Mouse (Mus musculus): ENCODE data around the gene Ubl3. TPM values are rescaled to one million over a fixed set of nuclear protein-coding genes. Genes with fewer than 3 reads are reported as not detected.
A peak's percentile ranks its signal among the peaks of the same experiment; 100 is the strongest.

Gene Ubl3
- polyA plus RNA-seq, 1 experiment from 2014 or later, result 104 TPM

DNA sequence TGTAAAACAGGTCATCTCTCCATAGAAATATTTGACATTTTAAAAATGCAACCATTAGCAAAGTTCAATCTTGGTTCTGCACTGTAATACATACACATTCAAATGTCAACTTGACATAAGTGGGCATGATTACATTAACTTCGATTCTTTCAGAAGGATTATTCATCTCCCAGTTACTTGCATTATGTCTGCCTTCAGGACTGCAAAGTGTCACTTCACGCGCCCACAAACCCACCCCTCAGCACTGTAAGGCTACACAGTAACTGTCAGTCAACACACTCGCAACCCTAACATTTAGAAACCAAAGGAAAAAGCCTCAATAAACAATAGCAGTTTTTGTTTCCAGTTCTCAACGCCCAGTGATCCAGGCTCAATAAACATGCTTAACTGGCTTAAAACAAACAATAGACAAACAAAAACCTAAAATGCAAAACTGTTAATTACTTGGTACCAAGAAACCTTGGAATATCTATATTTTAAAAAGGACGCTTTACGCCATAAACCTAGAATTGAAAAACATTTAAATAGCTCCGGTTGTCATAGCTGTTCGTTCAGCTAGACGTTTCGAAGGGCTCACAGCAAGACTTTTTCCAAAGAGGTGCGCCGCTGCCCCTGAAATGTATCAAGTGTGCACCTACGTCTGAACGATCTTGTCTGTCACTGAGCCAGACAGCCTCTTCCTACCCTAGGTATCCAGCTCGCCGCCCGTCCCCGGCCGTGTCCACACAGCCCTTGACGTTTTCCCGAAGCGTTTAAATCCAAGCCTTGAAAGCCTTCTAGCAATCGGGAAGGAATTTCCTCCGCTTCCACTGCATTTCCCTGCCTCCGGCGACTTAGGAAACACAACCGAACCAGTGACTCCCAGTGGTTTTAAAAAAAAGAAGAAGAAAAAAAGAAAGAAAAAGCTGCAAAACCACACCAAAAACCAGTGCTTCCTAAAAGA lies 1.5 kb downstream of the Ubl3 start:
- Histone ChIP-seq H3K4me3 (replicated peaks; ENCODE audit: low read depth, low read length) (peak overlapping the region; percentile 78), H3K36me3 (ENCODE audit: insufficient read depth, low read length) (no peaks in the 10 kb centered on the region), H3K27me3 (ENCODE audit: insufficient read depth, low read length) (no peaks in the 10 kb centered on the region), H3K9ac (ENCODE audit: low read depth, low read length) (peak overlapping the region; percentile 81), H3K27ac (peak overlapping the region; percentile 97), H3K4me2 (ENCODE audit: low read length) (peak overlapping the region; percentile 77), H3K9me3 (replicated peaks; ENCODE audit: low read length) (no peaks in the 10 kb centered on the region), H3K4me1 (replicated peaks; ENCODE audit: insufficient read depth, low read length) (peaks cover 27% of the 10 kb centered on the region)
- no peak for TF ChIP-seq CTCF (IDR thresholded peaks at IDR 0.05; ENCODE audit: low read depth)
- ATAC-seq (replicated peaks; ENCODE audit: low FRiP score, low read depth) (no peak), DNase-seq (ENCODE audit: low spot score) (peak; percentile 63)
- WGBS, result under 1% methylated on average over 28 of the region's 28 CpGs

DNA sequence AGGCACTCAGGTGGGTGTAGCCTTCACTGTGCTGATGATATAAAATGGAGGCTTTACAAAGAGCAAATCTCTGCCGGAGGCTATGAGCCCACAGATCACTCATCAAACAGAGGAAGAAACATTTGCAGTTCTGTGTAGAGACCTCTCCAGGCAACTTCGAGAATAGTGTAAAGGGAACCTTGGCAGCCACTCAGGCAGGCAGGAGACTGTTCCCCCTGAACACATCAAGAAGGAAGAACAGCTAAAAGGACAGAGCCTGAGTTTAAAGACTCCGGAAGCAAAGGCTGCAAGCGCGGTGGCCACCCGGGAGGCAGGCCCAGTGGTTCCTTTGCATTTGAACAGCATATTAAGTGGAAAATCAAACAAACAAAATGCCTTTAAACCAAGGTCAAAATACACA lies 2.2 kb downstream of the Ubl3 start:
- Histone ChIP-seq H3K4me3 (replicated peaks; ENCODE audit: low read depth, low read length) (peak overlapping the region; percentile 78), H3K4me1 (replicated peaks; ENCODE audit: insufficient read depth, low read length) (peaks cover 27% of the 10 kb centered on the region), H3K27ac (no peak overlapping the region), H3K9ac (ENCODE audit: low read depth, low read length) (peak overlapping the region; percentile 52; the same call in 1 of the 2 replicates), H3K36me3 (ENCODE audit: insufficient read depth, low read length) (no peaks in the 10 kb centered on the region), H3K9me3 (replicated peaks; ENCODE audit: low read length) (no peaks in the 10 kb centered on the region), H3K27me3 (ENCODE audit: insufficient read depth, low read length) (no peaks in the 10 kb centered on the region), H3K4me2 (ENCODE audit: low read length) (peak overlapping the region; percentile 77)
- DNase-seq (ENCODE audit: low spot score) (peak; percentile 56), ATAC-seq (replicated peaks; ENCODE audit: low FRiP score, low read depth) (no peak)
- 5% methylated on average over 6 of the region's 6 CpGs for WGBS
- no peak for TF ChIP-seq CTCF (IDR thresholded peaks at IDR 0.05; ENCODE audit: low read depth)

DNA sequence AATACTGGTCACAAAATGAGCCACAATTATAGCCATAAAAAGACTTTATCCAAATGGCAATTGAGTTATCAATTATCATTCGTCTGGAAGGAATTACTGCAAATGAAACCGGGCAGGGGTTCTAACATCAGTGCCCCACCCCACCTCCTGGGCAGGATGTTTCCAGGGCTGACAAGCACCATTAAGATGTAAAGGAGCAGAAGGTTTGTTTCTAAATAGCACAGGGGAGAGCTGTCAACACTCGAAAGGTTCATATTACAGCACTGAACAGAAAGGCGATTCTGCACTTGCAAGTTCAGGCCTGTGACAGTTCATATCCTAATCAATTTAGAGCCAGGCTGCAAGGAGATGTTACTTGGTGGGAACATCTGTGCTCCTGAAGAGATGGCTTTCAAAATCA lies 3.3 kb downstream of the Ubl3 start:
- DNase-seq (ENCODE audit: low spot score) (peak; percentile 51), ATAC-seq (replicated peaks; ENCODE audit: low FRiP score, low read depth) (no peak)
- Histone ChIP-seq H3K4me1 (replicated peaks; ENCODE audit: insufficient read depth, low read length) (peaks cover 27% of the 10 kb centered on the region), H3K27ac (no peak overlapping the region), H3K9me3 (replicated peaks; ENCODE audit: low read length) (no peaks in the 10 kb centered on the region), H3K9ac (ENCODE audit: low read depth, low read length) (no peak overlapping the region), H3K27me3 (ENCODE audit: insufficient read depth, low read length) (no peaks in the 10 kb centered on the region), H3K4me2 (ENCODE audit: low read length) (peak overlapping the region; percentile 77), H3K36me3 (ENCODE audit: insufficient read depth, low read length) (no peaks in the 10 kb centered on the region), H3K4me3 (replicated peaks; ENCODE audit: low read depth, low read length) (no peak overlapping the region)
- TF ChIP-seq CTCF (IDR thresholded peaks at IDR 0.05; ENCODE audit: low read depth), result no peak
- WGBS, result 26% methylated on average over 4 of the region's 4 CpGs

DNA sequence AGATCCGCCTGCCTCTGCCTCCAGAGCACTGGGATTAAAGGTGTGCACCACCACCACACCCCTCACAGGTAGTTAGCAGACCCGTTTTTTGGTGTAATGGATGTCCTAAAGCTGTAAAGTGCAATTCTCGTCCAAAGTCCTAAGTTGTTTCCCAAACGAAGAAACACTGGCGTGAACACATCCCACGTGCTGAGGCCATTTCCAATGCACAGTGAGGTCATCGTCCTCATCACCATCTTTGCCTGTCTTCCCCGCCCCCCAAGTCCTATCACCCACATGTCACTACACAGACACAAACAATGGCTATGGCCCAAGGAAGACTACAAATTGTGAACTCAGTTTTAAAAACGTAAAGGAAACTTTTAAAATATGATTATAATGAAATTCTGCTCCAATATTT lies 4.0 kb downstream of the Ubl3 start:
- H3K4me1 ChIP-seq (replicated peaks; ENCODE audit: insufficient read depth, low read length), result peaks cover 27% of the 10 kb centered on the region
- no peaks in the 10 kb centered on the region for H3K36me3 ChIP-seq (ENCODE audit: insufficient read depth, low read length)
- no peak for TF ChIP-seq CTCF (IDR thresholded peaks at IDR 0.05; ENCODE audit: low read depth)
- H3K9ac ChIP-seq (ENCODE audit: low read depth, low read length), result no peak overlapping the region
- H3K27ac ChIP-seq, result no peak overlapping the region
- H3K9me3 ChIP-seq (replicated peaks; ENCODE audit: low read length), result no peaks in the 10 kb centered on the region
- ATAC-seq (replicated peaks; ENCODE audit: low FRiP score, low read depth), result no peak
- H3K27me3 ChIP-seq (ENCODE audit: insufficient read depth, low read length), result no peaks in the 10 kb centered on the region
- DNase-seq (ENCODE audit: low spot score), result no peak
- H3K4me2 ChIP-seq (ENCODE audit: low read length), result 0 out of 2 replicates have a peak overlapping the region, but pooled peaks have one; percentile 6
- H3K4me3 ChIP-seq (replicated peaks; ENCODE audit: low read depth, low read length), result no peak overlapping the region
- 56% methylated on average over 9 of the region's 9 CpGs for WGBS

DNA sequence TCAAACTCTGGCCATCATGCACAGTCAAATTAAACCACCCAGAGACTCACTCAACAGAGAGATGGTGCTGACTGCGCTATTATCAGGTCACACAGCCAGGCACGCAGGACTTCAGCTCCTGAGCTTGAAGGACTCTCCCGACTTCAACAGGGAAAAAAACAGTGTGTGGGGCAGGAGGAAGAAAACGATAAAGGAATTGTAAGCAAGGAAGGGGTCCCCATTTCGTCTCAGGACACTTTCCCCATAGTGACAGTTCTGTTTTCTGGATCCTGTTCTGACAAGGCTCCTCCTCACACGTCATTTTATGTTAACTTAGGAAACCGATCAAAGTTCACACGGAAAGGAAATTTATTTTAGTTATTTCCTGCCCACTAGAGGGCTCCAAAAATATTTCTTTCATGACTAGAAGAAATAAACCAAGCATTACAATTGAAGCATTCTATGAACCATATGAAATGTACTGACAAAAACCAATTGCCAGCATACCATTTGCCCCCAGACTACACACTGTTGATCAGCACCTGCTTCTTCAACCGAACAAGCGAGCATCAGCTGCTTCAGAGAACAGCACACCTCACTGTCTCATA lies 4.6 kb downstream of the Ubl3 start:
- peak overlapping the region; percentile 15; the same call in 1 of the 2 replicates for H3K27ac ChIP-seq
- H3K4me2 ChIP-seq (ENCODE audit: low read length), result peak overlapping the region; percentile 27; the same call in 1 of the 2 replicates
- no peak overlapping the region for H3K9ac ChIP-seq (ENCODE audit: low read depth, low read length)
- H3K4me1 ChIP-seq (replicated peaks; ENCODE audit: insufficient read depth, low read length), result peaks cover 27% of the 10 kb centered on the region
- peak; percentile 84 for DNase-seq (ENCODE audit: low spot score)
- H3K36me3 ChIP-seq (ENCODE audit: insufficient read depth, low read length), result no peaks in the 10 kb centered on the region
- TF ChIP-seq CTCF (IDR thresholded peaks at IDR 0.05; ENCODE audit: low read depth), result peak; percentile 57
- no peak overlapping the region for H3K4me3 ChIP-seq (replicated peaks; ENCODE audit: low read depth, low read length)
- WGBS, result 31% methylated on average over 10 of the region's 10 CpGs
- no peaks in the 10 kb centered on the region for H3K27me3 ChIP-seq (ENCODE audit: insufficient read depth, low read length)
- no peaks in the 10 kb centered on the region for H3K9me3 ChIP-seq (replicated peaks; ENCODE audit: low read length)
- ATAC-seq (replicated peaks; ENCODE audit: low FRiP score, low read depth), result no peak

DNA sequence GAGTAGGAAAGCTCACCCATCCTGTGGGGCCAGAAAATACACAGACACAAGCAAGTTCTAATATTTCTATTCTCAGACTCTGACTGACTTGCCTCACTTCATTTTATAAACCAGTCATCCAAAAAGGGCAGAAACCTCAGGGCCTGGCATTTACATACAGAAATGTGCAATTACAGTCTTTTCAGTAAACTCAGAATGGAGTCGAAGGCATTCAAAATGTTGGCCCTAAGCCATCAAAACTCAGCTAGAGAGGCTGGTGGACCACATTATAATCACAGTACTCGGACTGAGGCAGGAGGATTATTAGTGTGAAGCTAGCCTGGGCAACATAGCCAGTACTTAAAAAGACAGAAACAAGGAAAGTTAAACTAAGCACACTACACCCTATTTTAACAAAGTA lies 5.6 kb downstream of the Ubl3 start:
- H3K36me3 ChIP-seq (ENCODE audit: insufficient read depth, low read length), result no peaks in the 10 kb centered on the region
- peak overlapping the region; percentile 15; the same call in 1 of the 2 replicates for H3K27ac ChIP-seq
- H3K9me3 ChIP-seq (replicated peaks; ENCODE audit: low read length), result no peaks in the 10 kb centered on the region
- H3K9ac ChIP-seq (ENCODE audit: low read depth, low read length), result no peak overlapping the region
- TF ChIP-seq CTCF (IDR thresholded peaks at IDR 0.05; ENCODE audit: low read depth), result no peak
- DNase-seq (ENCODE audit: low spot score) (no peak), ATAC-seq (replicated peaks; ENCODE audit: low FRiP score, low read depth) (no peak)
- peaks cover 27% of the 10 kb centered on the region for H3K4me1 ChIP-seq (replicated peaks; ENCODE audit: insufficient read depth, low read length)
- H3K4me3 ChIP-seq (replicated peaks; ENCODE audit: low read depth, low read length), result no peak overlapping the region
- no peaks in the 10 kb centered on the region for H3K27me3 ChIP-seq (ENCODE audit: insufficient read depth, low read length)
- no peak overlapping the region for H3K4me2 ChIP-seq (ENCODE audit: low read length)
- WGBS, result 47% methylated on average over 2 of the region's 2 CpGs
